Mouse (Mus musculus): Measurements from ENCODE around the gene Ift46.
A peak's percentile ranks its signal among the peaks of the same experiment; 100 is the strongest.

Gene Ift46

GRCm38 (mm10) chr9:44807141-44807540 is 39.4 kb downstream of the Ift46 start:
- no peak for ATAC-seq (ENCODE audit: low TSS enrichment)

DNA sequence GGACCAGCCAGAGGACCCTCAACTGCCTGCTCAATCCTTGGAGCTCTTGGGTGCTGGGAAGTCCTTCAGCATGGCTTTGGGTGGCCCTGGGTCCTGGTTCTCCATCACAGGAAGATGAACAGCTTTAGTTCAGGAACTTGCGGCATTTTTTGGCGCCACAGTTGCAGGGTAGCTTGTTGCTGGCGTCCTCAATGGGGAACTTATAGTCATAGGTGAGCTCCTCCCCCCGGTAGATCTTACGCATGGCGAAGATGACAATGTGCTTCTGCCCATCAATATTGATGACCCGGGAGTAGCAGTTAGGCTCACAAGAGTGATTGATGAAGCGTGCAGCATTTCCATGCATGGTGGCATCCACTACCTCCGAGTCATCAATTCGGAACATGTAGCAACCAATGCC is 40.1 kb downstream of the Ift46 start:
- ATAC-seq (ENCODE audit: low TSS enrichment): no peak

GRCm38 (mm10) chr9:44810316-44810715 is 42.6 kb downstream of the Ift46 start:
- ATAC-seq (ENCODE audit: low TSS enrichment): no peak

GRCm38 (mm10) chr9:44814179-44814578 is 46.5 kb downstream of the Ift46 start:
- peak; percentile 55; the same call in 1 of the 2 replicates for ATAC-seq (ENCODE audit: low TSS enrichment)

GRCm38 (mm10) chr9:44817522-44817921 is 49.8 kb downstream of the Ift46 start:
- ATAC-seq (ENCODE audit: low TSS enrichment): peak; percentile 71; the same call in 1 of the 2 replicates

- no peak for ATAC-seq (ENCODE audit: low TSS enrichment)
Measured at GRCm38 (mm10) chr9:44819920-44820827, 52.5 kb downstream of the Ift46 start.

- ATAC-seq (ENCODE audit: low TSS enrichment): no peak
Measured at GRCm38 (mm10) chr9:44826660-44827059, 59.0 kb downstream of the Ift46 start.

DNA sequence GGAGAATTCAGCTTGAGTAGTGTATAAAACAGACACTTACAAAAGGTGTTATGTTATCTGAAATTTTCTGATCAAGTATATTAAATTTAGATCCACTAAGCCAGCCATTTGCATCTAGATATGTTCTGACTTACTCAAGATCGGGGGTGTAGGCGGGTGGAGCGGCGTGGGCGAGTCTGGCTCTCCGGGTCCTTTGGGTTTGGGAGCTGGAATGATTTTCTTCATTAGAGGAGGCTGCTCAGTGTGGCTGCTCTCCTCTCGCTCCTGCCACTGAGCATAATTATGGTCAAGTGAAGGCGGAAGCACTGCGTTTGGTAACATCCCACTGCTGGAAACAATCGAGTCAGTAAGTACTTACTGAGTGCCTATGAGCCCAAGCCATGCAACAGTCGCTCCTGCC is 61.2 kb downstream of the Ift46 start:
- ATAC-seq (ENCODE audit: low TSS enrichment): peak; percentile 57; the same call in 1 of the 2 replicates

GRCm38 (mm10) chr9:44830506-44830905 is 62.8 kb downstream of the Ift46 start:
- ATAC-seq (ENCODE audit: low TSS enrichment): no peak

GRCm38 (mm10) chr9:44832356-44832755 is 64.6 kb downstream of the Ift46 start:
- ATAC-seq (ENCODE audit: low TSS enrichment): no peak

- ATAC-seq (ENCODE audit: low TSS enrichment): peak; percentile 70; the same call in 1 of the 2 replicates
Measured at GRCm38 (mm10) chr9:44836439-44836838, 68.7 kb downstream of the Ift46 start.

GRCm38 (mm10) chr9:44841241-44841640 is 73.5 kb downstream of the Ift46 start:
- ATAC-seq (ENCODE audit: low TSS enrichment): no peak

Measured in frontal cortex, adult (tissue).